Mouse (Mus musculus) limb, embryonic 11.5 days (tissue): ENCODE measurements around the gene Lin54. TPM values are rescaled to one million over a fixed set of nuclear protein-coding genes. Genes with fewer than 3 reads are reported as not detected.

Source experiments
- ATAC-seq: fragments of 200-750 bp; cut with Nextera tagmentation; 2 replicates; pipeline ENCODE4 v1.8.0; 2017; ENCODE audit warnings: low read depth; ENCODE audit not compliant: insufficient number of reproducible peaks, low FRiP score, low TSS enrichment
- DNase-seq: peaks from one replicate; pipeline ENCODE4 v3.0.0-alpha.2; 2015; ENCODE audit warnings: low spot score
- H3K27ac ChIP-seq: fragments of 300-500 bp; sonication (generic); replicated peaks from 2 replicates; pipeline ENCODE4 v1.5.1; 2014; ENCODE audit warnings: low read depth, mild to moderate bottlenecking, low read length
- H3K27me3 ChIP-seq: fragments of 300-500 bp; sonication (generic); 2 replicates; pipeline ENCODE4 v1.6.1; 2014; ENCODE audit warnings: mild to moderate bottlenecking, low read length, mixed read lengths; ENCODE audit not compliant: control insufficient read depth, insufficient read depth
- H3K36me3 ChIP-seq: fragments of 300-500 bp; sonication (generic); 2 replicates; pipeline ENCODE4 v1.6.1; 2014; ENCODE audit warnings: mild to moderate bottlenecking, low read length, moderate library complexity, mixed read lengths; ENCODE audit not compliant: control insufficient read depth, insufficient read depth
- H3K4me1 ChIP-seq: fragments of 300-500 bp; sonication (generic); 2 replicates; pipeline ENCODE4 v1.6.1; 2014; ENCODE audit warnings: low read length, mixed read lengths; ENCODE audit not compliant: control insufficient read depth, insufficient read depth
- H3K4me2 ChIP-seq: fragments of 300-500 bp; sonication (generic); 2 replicates; pipeline ENCODE4 v1.6.1; 2014; ENCODE audit warnings: low read depth, mild to moderate bottlenecking, moderate library complexity; ENCODE audit not compliant: severe bottlenecking
- H3K4me3 ChIP-seq: fragments of 300-500 bp; sonication (generic); 2 replicates; pipeline ENCODE4 v1.5.1; 2014; ENCODE audit warnings: low read depth, low read length
- H3K9ac ChIP-seq: fragments of 300-500 bp; sonication (generic); 2 replicates; pipeline ENCODE4 v1.6.1; 2014; ENCODE audit warnings: mild to moderate bottlenecking, low read length
- H3K9me3 ChIP-seq: fragments of 300-500 bp; sonication (generic); 2 replicates; pipeline ENCODE4 v1.6.1; 2016; ENCODE audit warnings: low read length; ENCODE audit not compliant: control insufficient read depth
- WGBS: fragments of 180-500 bp; shearing (Covaris S2); extraction: QIAGEN DNeasy Blood & Tissue Kit; methylation state at CpG from one replicate; pipeline ENCODE4 v1.1.7; 2014; 5-methylcytosine and 5-hydroxymethylcytosine counted together
- polyA plus RNA-seq: library from polyadenylated mRNA; unstranded; fragments of >200 nt; fragmentation: Nextera tagmentation; extraction: Ambion mirVana; gene quantifications from 2 replicates; pipeline ENCODE4 v1.2.1, GENCODE M21; 2014

Lin54 gene
- polyA plus RNA-seq, 1 experiment from 2014 or later, result 16.1 TPM

GRCm38 (mm10) chr5:100438796-100439195 lies 61.6 kb downstream of the Lin54 start:
- H3K9ac ChIP-seq, result no peak overlapping the region
- no peak for ATAC-seq
- no peak for DNase-seq
- no peak overlapping the region for H3K27ac ChIP-seq
- H3K4me2 ChIP-seq, result no peak overlapping the region
- no peaks in the 10 kb centered on the region for H3K4me1 ChIP-seq
- WGBS, result 95% methylated on average over 14 of the region's 14 CpGs
- no peaks in the 10 kb centered on the region for H3K27me3 ChIP-seq
- no peak overlapping the region for H3K4me3 ChIP-seq
- no peaks in the 10 kb centered on the region for H3K9me3 ChIP-seq
- H3K36me3 ChIP-seq, result peaks cover 7% of the 10 kb centered on the region; the same call in 1 of the 2 replicates

GRCm38 (mm10) chr5:100437917-100438316 lies 62.5 kb downstream of the Lin54 start:
- ATAC-seq (no peak), DNase-seq (no peak)
- peaks cover 7% of the 10 kb centered on the region; the same call in 1 of the 2 replicates for H3K36me3 ChIP-seq
- 91% methylated on average over 5 of the region's 5 CpGs for WGBS
- H3K27ac ChIP-seq, result no peak overlapping the region
- H3K4me1 ChIP-seq, result no peaks in the 10 kb centered on the region
- no peaks in the 10 kb centered on the region for H3K27me3 ChIP-seq
- H3K9me3 ChIP-seq, result no peaks in the 10 kb centered on the region
- H3K4me2 ChIP-seq, result no peak overlapping the region
- no peak overlapping the region for H3K4me3 ChIP-seq
- H3K9ac ChIP-seq, result no peak overlapping the region

- Histone ChIP-seq H3K9me3 (no peaks in the 10 kb centered on the region), H3K4me2 (no peak overlapping the region), H3K9ac (no peak overlapping the region), H3K4me1 (no peaks in the 10 kb centered on the region), H3K27me3 (no peaks in the 10 kb centered on the region), H3K27ac (no peak overlapping the region), H3K4me3 (no peak overlapping the region), H3K36me3 (peaks cover 7% of the 10 kb centered on the region; the same call in 1 of the 2 replicates)
- no peak for DNase-seq
- ATAC-seq, result no peak
- 95% methylated on average over 4 of the region's 4 CpGs for WGBS
These were observed 63.4 kb downstream of the Lin54 start for GRCm38 (mm10) chr5:100437086-100437485.

GRCm38 (mm10) chr5:100430966-100431365 lies 69.5 kb downstream of the Lin54 start:
- ATAC-seq (no peak), DNase-seq (no peak)
- Histone ChIP-seq H3K27ac (no peak overlapping the region), H3K9me3 (no peaks in the 10 kb centered on the region), H3K4me1 (peaks cover 15% of the 10 kb centered on the region), H3K36me3 (peaks cover 11% of the 10 kb centered on the region; the same call in 1 of the 2 replicates), H3K4me3 (no peak overlapping the region), H3K4me2 (no peak overlapping the region), H3K27me3 (no peaks in the 10 kb centered on the region), H3K9ac (no peak overlapping the region)
- 32% methylated on average over 2 of the region's 2 CpGs for WGBS

- DNase-seq, result no peak
- no peaks in the 10 kb centered on the region for H3K9me3 ChIP-seq
- no peak for ATAC-seq
- H3K4me3 ChIP-seq, result peak overlapping the region; percentile 58
- H3K27ac ChIP-seq, result 0 out of 2 replicates have a peak overlapping the region, but pooled peaks have one; percentile 49
- H3K4me2 ChIP-seq, result peak overlapping the region; percentile 65
- peaks cover 15% of the 10 kb centered on the region for H3K4me1 ChIP-seq
- peak overlapping the region; percentile 90 for H3K9ac ChIP-seq
- H3K36me3 ChIP-seq, result peaks cover 12% of the 10 kb centered on the region; the same call in 1 of the 2 replicates
- WGBS, result 4% methylated on average over 11 of the region's 11 CpGs
- H3K27me3 ChIP-seq, result no peaks in the 10 kb centered on the region
These were observed 70.4 kb downstream of the Lin54 start for GRCm38 (mm10) chr5:100430076-100430390.

GRCm38 (mm10) chr5:100429344-100430075 lies 70.9 kb downstream of the Lin54 start:
- peak overlapping the region; percentile 90 for H3K9ac ChIP-seq
- ATAC-seq, result peak; percentile 99
- no peaks in the 10 kb centered on the region for H3K9me3 ChIP-seq
- H3K4me2 ChIP-seq, result peak overlapping the region; percentile 65
- H3K4me1 ChIP-seq, result peaks cover 15% of the 10 kb centered on the region
- H3K27me3 ChIP-seq, result no peaks in the 10 kb centered on the region
- peak overlapping the region; percentile 78 for H3K27ac ChIP-seq
- peak; percentile 97 for DNase-seq
- WGBS, result under 1% methylated on average over 53 of the region's 53 CpGs
- peak overlapping the region; percentile 58 for H3K4me3 ChIP-seq
- peaks cover 12% of the 10 kb centered on the region; the same call in 1 of the 2 replicates for H3K36me3 ChIP-seq

GRCm38 (mm10) chr5:100428734-100429343 lies 71.6 kb downstream of the Lin54 start:
- peak overlapping the region; percentile 88 for H3K4me2 ChIP-seq
- peak overlapping the region; percentile 90 for H3K9ac ChIP-seq
- peaks cover 15% of the 10 kb centered on the region for H3K4me1 ChIP-seq
- ATAC-seq (0 out of 2 replicates have a peak, but pooled peaks have one; percentile 10), DNase-seq (no peak)
- WGBS, result 0% methylated on average over 20 of the region's 20 CpGs
- H3K27me3 ChIP-seq, result no peaks in the 10 kb centered on the region
- peak overlapping the region; percentile 78 for H3K27ac ChIP-seq
- H3K36me3 ChIP-seq, result peaks cover 16% of the 10 kb centered on the region
- H3K9me3 ChIP-seq, result no peaks in the 10 kb centered on the region
- peak overlapping the region; percentile 58 for H3K4me3 ChIP-seq

- WGBS, result 18% methylated on average over 5 of the region's 5 CpGs
- no peaks in the 10 kb centered on the region for H3K27me3 ChIP-seq
- H3K4me3 ChIP-seq, result peak overlapping the region; percentile 58
- peaks cover 23% of the 10 kb centered on the region for H3K36me3 ChIP-seq
- no peaks in the 10 kb centered on the region for H3K9me3 ChIP-seq
- H3K9ac ChIP-seq, result peak overlapping the region; percentile 68
- peaks cover 15% of the 10 kb centered on the region for H3K4me1 ChIP-seq
- no peak overlapping the region for H3K27ac ChIP-seq
- no peak for ATAC-seq
- no peak for DNase-seq
- peak overlapping the region; percentile 88 for H3K4me2 ChIP-seq
These were observed 72.3 kb downstream of the Lin54 start for GRCm38 (mm10) chr5:100428031-100428733.
